Mouse (Mus musculus) layer of hippocampus, postnatal 14 days (tissue): Measurements from ENCODE around the gene Slc25a4. TPM values are rescaled to one million over a fixed set of nuclear protein-coding genes. Genes with fewer than 3 reads are reported as not detected.

Source experiments
- DNase-seq, 2 experiments: peaks; one replicate each; pipeline ENCODE4 v3.0.0; 2021 to 2022; ENCODE audit warnings: low spot score in 2 of 2, mixed read lengths in 1 of 2
- microRNA-seq, 2 experiments: library from miRNA; unstranded; fragments of <30 nt; microRNA quantifications; one replicate each; pipeline ENCODE4 v1.2.0; 2021
- total RNA-seq, 2 experiments: library from RNA; stranded (reverse); gene quantifications; 2 replicates each; pipeline ENCODE4 v1.2.3; 2021

Gene Slc25a4
- total RNA-seq, 2 experiments from 2014 or later = 684 to 686 TPM

GRCm38 (mm10) chr8:46208354-46208753 is 2.7 kb downstream of the Slc25a4 start:
- DNase-seq = peak; percentile 52 to 65

GRCm38 (mm10) chr8:46206107-46206506 is 5.0 kb downstream of the Slc25a4 start:
- DNase-seq = no peak

- DNase-seq = no peak
Observed at GRCm38 (mm10) chr8:46204974-46205640, 6.0 kb downstream of the Slc25a4 start.

- no peak for DNase-seq
Observed at GRCm38 (mm10) chr8:46204301-46204700, 6.8 kb downstream of the Slc25a4 start.

- no peak for DNase-seq
Observed at GRCm38 (mm10) chr8:46202350-46202749, 8.7 kb downstream of the Slc25a4 start.

- no peak for DNase-seq
Observed at GRCm38 (mm10) chr8:46197673-46198072, 13.4 kb downstream of the Slc25a4 start.

GRCm38 (mm10) chr8:46196877-46197276 is 14.2 kb downstream of the Slc25a4 start:
- no peak for DNase-seq

- no peak for DNase-seq
Observed at GRCm38 (mm10) chr8:46193100-46193499, 18.0 kb downstream of the Slc25a4 start.

- peak in 1 of 2 experiments; percentile 55 for DNase-seq
Observed at GRCm38 (mm10) chr8:46185361-46185760, 25.7 kb downstream of the Slc25a4 start.

GRCm38 (mm10) chr8:46180136-46180535 is 30.9 kb downstream of the Slc25a4 start:
- no peak for DNase-seq

GRCm38 (mm10) chr8:46173651-46174050 is 37.4 kb downstream of the Slc25a4 start:
- DNase-seq = no peak

GRCm38 (mm10) chr8:46163870-46164190 is 47.3 kb downstream of the Slc25a4 start:
- DNase-seq = no peak

- DNase-seq = peak; percentile 96 to 97
Observed at GRCm38 (mm10) chr8:46162953-46163869, 47.9 kb downstream of the Slc25a4 start.

Small RNA genes lying within 50 kb of the gene (microRNA-seq; reads per million reads assigned to microRNA genes)
- 0 reads per million in 2 experiments for gene Gm23812

Other genes starting within 250 kb of the Slc25a4 start
- 1 to 10 TPM; 3.7 to 4.1 TPM for gene 1700029J07Rik, start 236.0 kb downstream of the Slc25a4 start, total RNA-seq
- 10 to 100 TPM; 58.2 to 59.9 TPM for gene Ufsp2, start 235.8 kb downstream of the Slc25a4 start, total RNA-seq
- gene Lrp2bp, start 212.0 kb downstream of the Slc25a4 start, total RNA-seq = under 1 TPM; 0.26 to 0.48 TPM
- 1 to 10 TPM; 5.9 to 8.3 TPM for gene Ankrd37, start 205.6 kb downstream of the Slc25a4 start, total RNA-seq
- gene Cfap97, start 59.5 kb downstream of the Slc25a4 start, total RNA-seq = 10 to 100 TPM; 20.4 to 22.3 TPM
- 10 to 100 TPM; 43.8 to 44.3 TPM for gene Snx25, start 59.1 kb downstream of the Slc25a4 start, total RNA-seq
- not detected for gene Helt, start 83.4 kb upstream of the Slc25a4 start, total RNA-seq